Mouse (Mus musculus): Measurements from ENCODE around the gene Nlgn3. TPM values are rescaled to one million over a fixed set of nuclear protein-coding genes. Genes with fewer than 3 reads are reported as not detected.
A peak's percentile ranks its signal among the peaks of the same experiment; 100 is the strongest.
"Not testable (repeated sequence)": the region's sequence is repeated elsewhere in the genome, so short reads cannot be mapped to it uniquely, and the experiment has no call there.

The Nlgn3 gene
- total and polyA plus RNA-seq, 2 experiments from 2014 or later = 70.1 to 171 TPM

DNA sequence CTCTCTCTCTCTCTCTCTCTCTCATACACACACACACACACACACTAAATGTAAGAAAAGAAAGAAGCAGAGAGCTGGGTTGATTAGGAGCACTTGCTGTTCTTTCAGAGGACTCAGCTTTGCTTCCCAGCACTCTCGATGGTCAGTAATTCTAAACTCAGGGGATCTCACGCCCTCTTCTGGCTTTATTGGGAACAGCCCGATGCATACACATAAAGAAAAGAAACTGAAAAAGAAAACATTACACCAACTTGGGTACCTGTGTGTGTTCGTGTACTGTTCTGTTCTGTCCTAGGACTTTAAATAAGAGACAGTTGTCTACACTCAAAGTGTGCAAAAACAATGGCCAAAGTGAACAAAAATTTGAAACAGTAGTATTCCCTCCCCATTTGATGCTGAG, 39.7 kb downstream of the Nlgn3 start:
- Histone ChIP-seq H3K4me3 (ENCODE audit: low read length) (no peak overlapping the region), H3K27me3 (ENCODE audit: insufficient read depth, low read length) (no peaks in the 10 kb centered on the region), H3K4me2 (ENCODE audit: low read depth, low read length) (no peak overlapping the region), H3K9ac (replicated peaks; ENCODE audit: low read length) (no peak overlapping the region), H3K36me3 (ENCODE audit: insufficient read depth, low read length) (no peaks in the 10 kb centered on the region), H3K27ac (no peak overlapping the region), H3K9me3 (ENCODE audit: low read length) (no peaks in the 10 kb centered on the region), H3K4me1 (ENCODE audit: insufficient read depth, low read length) (no peaks in the 10 kb centered on the region)
- DNase-seq (ENCODE audit: low spot score) (no peak), ATAC-seq (no peak)
- no peak for TF ChIP-seq CTCF (IDR thresholded peaks at IDR 0.05; ENCODE audit: low read depth)
- WGBS = 46% methylated on average over 4 of the region's 4 CpGs

GRCm38 (mm10) chrX:101342837-101343236, 43.9 kb downstream of the Nlgn3 start:
- H3K4me1 ChIP-seq (ENCODE audit: insufficient read depth, low read length); H3K27me3 ChIP-seq (ENCODE audit: insufficient read depth, low read length); H3K9ac ChIP-seq (replicated peaks; ENCODE audit: low read length); DNase-seq (ENCODE audit: low spot score); H3K27ac ChIP-seq; H3K4me3 ChIP-seq (ENCODE audit: low read length); H3K4me2 ChIP-seq (ENCODE audit: low read depth, low read length); H3K36me3 ChIP-seq (ENCODE audit: insufficient read depth, low read length); ATAC-seq; H3K9me3 ChIP-seq (ENCODE audit: low read length): not testable (repeated sequence)
- whole genome bisulfite sequencing = 67% methylated on average over 2 of the region's 2 CpGs

DNA sequence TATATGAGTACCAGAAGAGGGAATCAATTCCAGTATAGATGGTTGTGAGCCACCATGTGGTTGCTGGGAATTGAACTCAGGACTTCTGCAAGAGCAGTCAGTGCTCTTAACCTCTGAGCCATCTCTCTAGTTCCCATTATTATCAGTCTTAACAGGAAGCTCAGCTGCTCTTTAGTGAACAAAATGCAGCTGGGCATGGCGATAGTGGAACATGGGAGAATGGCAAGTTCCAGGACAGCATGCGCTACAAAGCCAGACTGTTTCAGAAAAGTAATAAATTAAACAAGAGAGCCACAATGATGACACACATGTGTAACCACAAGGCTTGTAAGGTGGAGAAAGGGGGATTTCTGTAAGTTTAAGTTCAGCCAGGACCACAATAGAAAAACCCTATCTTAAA, 46.5 kb downstream of the Nlgn3 start:
- no peak overlapping the region for H3K9ac ChIP-seq (replicated peaks; ENCODE audit: low read length)
- H3K4me2 ChIP-seq (ENCODE audit: low read depth, low read length) = no peak overlapping the region
- H3K4me1 ChIP-seq (ENCODE audit: insufficient read depth, low read length) = no peaks in the 10 kb centered on the region
- H3K36me3 ChIP-seq (ENCODE audit: insufficient read depth, low read length) = no peaks in the 10 kb centered on the region
- no peaks in the 10 kb centered on the region for H3K27me3 ChIP-seq (ENCODE audit: insufficient read depth, low read length)
- no peak for TF ChIP-seq CTCF (IDR thresholded peaks at IDR 0.05; ENCODE audit: low read depth)
- ATAC-seq (no peak), DNase-seq (ENCODE audit: low spot score) (no peak)
- WGBS = 90% methylated on average over 2 of the region's 2 CpGs
- no peak overlapping the region for H3K4me3 ChIP-seq (ENCODE audit: low read length)
- H3K9me3 ChIP-seq (ENCODE audit: low read length) = no peaks in the 10 kb centered on the region
- H3K27ac ChIP-seq = no peak overlapping the region

DNA sequence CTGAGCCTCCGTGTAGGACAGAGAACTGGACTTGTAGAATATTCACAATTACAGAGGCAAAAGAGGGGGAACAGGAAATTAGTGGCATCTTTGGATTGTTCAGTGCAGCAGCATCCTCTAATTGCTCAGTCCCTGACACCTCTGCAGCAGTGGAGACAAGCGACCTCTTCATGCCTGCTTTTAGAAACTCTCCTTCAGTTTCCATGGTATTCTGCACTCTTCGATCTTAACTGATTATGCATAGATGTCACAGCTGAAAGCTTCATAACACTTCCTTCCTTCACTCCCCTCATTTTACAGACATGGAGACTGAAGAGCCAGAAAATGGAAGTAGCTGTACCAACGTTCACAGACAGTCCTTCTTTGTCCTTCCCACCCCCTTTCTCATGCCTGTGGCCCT, 47.5 kb downstream of the Nlgn3 start:
- Histone ChIP-seq H3K9me3 (ENCODE audit: low read length) (no peaks in the 10 kb centered on the region), H3K27me3 (ENCODE audit: insufficient read depth, low read length) (no peaks in the 10 kb centered on the region), H3K9ac (replicated peaks; ENCODE audit: low read length) (no peak overlapping the region), H3K27ac (no peak overlapping the region), H3K4me1 (ENCODE audit: insufficient read depth, low read length) (no peaks in the 10 kb centered on the region), H3K36me3 (ENCODE audit: insufficient read depth, low read length) (no peaks in the 10 kb centered on the region), H3K4me3 (ENCODE audit: low read length) (no peak overlapping the region), H3K4me2 (ENCODE audit: low read depth, low read length) (no peak overlapping the region)
- 51% methylated on average over 4 of the region's 4 CpGs for WGBS
- DNase-seq (ENCODE audit: low spot score) (no peak), ATAC-seq (no peak)
- no peak for TF ChIP-seq CTCF (IDR thresholded peaks at IDR 0.05; ENCODE audit: low read depth)

- no peaks in the 10 kb centered on the region for H3K4me1 ChIP-seq (ENCODE audit: insufficient read depth, low read length)
- H3K36me3 ChIP-seq (ENCODE audit: insufficient read depth, low read length) = no peaks in the 10 kb centered on the region
- H3K9ac ChIP-seq (replicated peaks; ENCODE audit: low read length) = no peak overlapping the region
- H3K27ac ChIP-seq = no peak overlapping the region
- no peak overlapping the region for H3K4me3 ChIP-seq (ENCODE audit: low read length)
- H3K27me3 ChIP-seq (ENCODE audit: insufficient read depth, low read length) = no peaks in the 10 kb centered on the region
- no peaks in the 10 kb centered on the region for H3K9me3 ChIP-seq (ENCODE audit: low read length)
- TF ChIP-seq CTCF (IDR thresholded peaks at IDR 0.05; ENCODE audit: low read depth) = no peak
- H3K4me2 ChIP-seq (ENCODE audit: low read depth, low read length) = no peak overlapping the region
- no peak for ATAC-seq
- DNase-seq (ENCODE audit: low spot score) = no peak
- WGBS = 43% methylated on average over 4 of the region's 4 CpGs
Measured at GRCm38 (mm10) chrX:101351188-101351587, 52.2 kb downstream of the Nlgn3 start.

GRCm38 (mm10) chrX:101358902-101359301, 59.9 kb downstream of the Nlgn3 start:
- not testable (repeated sequence) for H3K4me3 ChIP-seq (ENCODE audit: low read length); H3K27ac ChIP-seq; H3K4me2 ChIP-seq (ENCODE audit: low read depth, low read length); H3K9me3 ChIP-seq (ENCODE audit: low read length); H3K4me1 ChIP-seq (ENCODE audit: insufficient read depth, low read length); H3K27me3 ChIP-seq (ENCODE audit: insufficient read depth, low read length); DNase-seq (ENCODE audit: low spot score); H3K9ac ChIP-seq (replicated peaks; ENCODE audit: low read length); ATAC-seq; H3K36me3 ChIP-seq (ENCODE audit: insufficient read depth, low read length)
- TF ChIP-seq CTCF (IDR thresholded peaks at IDR 0.05; ENCODE audit: low read depth) = peak; percentile 26; the same call in 1 of the 2 replicates
- WGBS = 61% methylated on average over 4 of the region's 4 CpGs

DNA sequence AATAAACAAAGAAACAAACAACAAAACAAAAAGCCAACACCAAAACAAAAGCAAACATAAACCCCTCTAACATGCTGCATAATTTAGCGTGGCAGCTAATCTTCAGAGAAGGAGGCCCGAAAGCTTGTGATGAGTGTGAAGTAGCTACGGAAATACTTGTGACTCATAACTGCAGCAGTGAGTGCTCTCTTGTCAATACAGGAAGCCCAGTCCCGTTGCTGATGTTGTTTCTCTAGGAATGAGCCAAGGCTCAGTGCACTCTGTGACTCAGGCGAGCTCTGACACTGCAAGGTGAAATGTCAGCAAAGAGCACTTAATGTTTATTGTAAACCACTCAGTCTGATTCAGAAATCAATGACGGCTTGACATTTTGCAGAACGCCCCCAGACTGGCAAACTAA, 70.0 kb downstream of the Nlgn3 start:
- no peaks in the 10 kb centered on the region for H3K9me3 ChIP-seq (ENCODE audit: low read length)
- WGBS = 64% methylated on average over 7 of the region's 7 CpGs
- ATAC-seq (no peak), DNase-seq (ENCODE audit: low spot score) (no peak)
- no peaks in the 10 kb centered on the region for H3K4me1 ChIP-seq (ENCODE audit: insufficient read depth, low read length)
- no peak for TF ChIP-seq CTCF (IDR thresholded peaks at IDR 0.05; ENCODE audit: low read depth)
- H3K27me3 ChIP-seq (ENCODE audit: insufficient read depth, low read length) = no peaks in the 10 kb centered on the region
- H3K4me3 ChIP-seq (ENCODE audit: low read length) = no peak overlapping the region
- H3K27ac ChIP-seq = no peak overlapping the region
- H3K36me3 ChIP-seq (ENCODE audit: insufficient read depth, low read length) = no peaks in the 10 kb centered on the region
- no peak overlapping the region for H3K9ac ChIP-seq (replicated peaks; ENCODE audit: low read length)
- no peak overlapping the region for H3K4me2 ChIP-seq (ENCODE audit: low read depth, low read length)
